Mouse (Mus musculus): ENCODE measurements around the gene Mfap2. TPM values are rescaled to one million over a fixed set of nuclear protein-coding genes. Genes with fewer than 3 reads are reported as not detected.

Gene Mfap2
- 633 and 721 TPM in 2 replicates for polyA plus RNA-seq (2014; fragmentation: Nextera tagmentation; extraction: Ambion mirVana)

DNA sequence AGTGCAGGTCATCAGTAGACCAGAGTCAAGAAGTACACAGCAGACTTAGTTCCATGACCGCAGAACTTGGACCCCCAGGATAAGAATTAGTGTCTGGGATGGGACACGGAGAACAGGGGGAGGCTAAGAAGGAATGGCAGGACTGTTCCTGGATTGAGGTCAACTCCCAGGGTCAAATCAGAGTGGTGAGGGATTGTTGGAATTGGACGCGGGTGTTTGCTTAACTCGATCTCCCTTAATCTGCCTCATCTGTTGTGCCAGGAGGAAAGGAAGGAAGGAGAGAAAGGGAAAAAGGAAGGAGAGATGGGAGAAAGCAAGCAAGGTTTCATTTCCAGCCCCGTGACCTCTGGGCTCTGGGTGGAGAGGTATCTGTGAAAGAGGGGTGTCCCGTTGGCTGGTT is at the start of gene Mfap2:
TSS of gene Mfap2 (plus strand) at position 301 of the 400 bp plus-strand sequence.
- Histone ChIP-seq H3K4me2 (replicated peaks; ENCODE audit: low read depth, low read length) (peak within 1 kb of the TSS; percentile 86), H3K27me3 (ENCODE audit: control insufficient read depth, insufficient read depth, low read length) (no peaks in the 10 kb centered on the region), H3K4me3 (ENCODE audit: low read depth, low read length) (peak within 1 kb of the TSS; percentile 74), H3K27ac (ENCODE audit: low read length) (peak within 1 kb of the TSS; percentile 90), H3K9ac (replicated peaks; ENCODE audit: low read depth, low read length) (peak within 1 kb of the TSS; percentile 83), H3K4me1 (ENCODE audit: control insufficient read depth, insufficient read depth, low read length) (peaks cover 13% of the 10 kb centered on the region), H3K36me3 (ENCODE audit: control insufficient read depth, insufficient read depth, low read length) (peaks cover 40% of the 10 kb centered on the region), H3K9me3 (ENCODE audit: control insufficient read depth, low read depth, low read length) (no peaks in the 10 kb centered on the region)
- WGBS, result 12% methylated on average over 7 of the region's 7 CpGs
- ATAC-seq (ENCODE audit: insufficient number of reproducible peaks, insufficient read depth, low FRiP score, low read depth), result no peak

DNA sequence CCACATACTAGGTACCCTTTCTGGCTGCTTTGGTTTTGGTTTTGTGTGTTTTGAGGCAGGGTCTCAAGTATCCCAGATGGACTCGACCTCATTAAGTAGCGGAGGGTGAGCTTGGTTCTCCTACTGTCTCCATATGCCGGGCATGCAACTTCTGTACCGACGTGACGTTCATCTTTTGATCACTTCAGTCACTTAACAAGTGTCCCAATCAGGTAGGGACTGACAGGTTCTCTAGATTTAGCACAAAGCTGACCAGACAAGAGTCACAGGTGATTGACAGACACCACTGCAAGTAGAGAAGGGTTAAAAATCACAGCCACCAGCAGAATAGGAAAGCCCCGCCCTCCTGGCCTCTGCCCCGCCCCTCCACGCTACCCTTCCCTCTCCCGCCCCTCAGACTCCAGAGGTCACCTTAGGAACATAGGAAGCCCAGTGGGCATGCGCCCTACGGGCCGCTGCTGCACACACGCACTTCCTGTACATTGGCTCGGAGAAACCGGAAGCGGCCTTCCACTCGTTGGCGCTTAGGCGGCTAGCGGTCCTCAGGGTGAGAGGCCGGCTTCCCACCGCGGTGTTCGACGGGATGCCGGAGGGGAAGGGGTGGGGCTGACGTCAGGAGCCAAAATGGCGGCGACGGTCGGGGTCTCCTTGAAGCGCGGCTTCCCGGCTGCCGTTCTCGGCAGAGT is 49.3 kb upstream of the Mfap2 start, which contains the start of gene Sdhb:
TSS of gene Sdhb (plus strand) at position 423 of the 686 bp plus-strand sequence.
- Histone ChIP-seq H3K9ac (replicated peaks; ENCODE audit: low read depth, low read length) (peak within 1 kb of the TSS; percentile 74), H3K27me3 (ENCODE audit: control insufficient read depth, insufficient read depth, low read length) (no peaks in the 10 kb centered on the region), H3K36me3 (ENCODE audit: control insufficient read depth, insufficient read depth, low read length) (no peaks in the 10 kb centered on the region), H3K9me3 (ENCODE audit: control insufficient read depth, low read depth, low read length) (no peaks in the 10 kb centered on the region), H3K27ac (ENCODE audit: low read length) (peak within 1 kb of the TSS; percentile 59; the same call in 1 of the 2 replicates), H3K4me3 (ENCODE audit: low read depth, low read length) (peak within 1 kb of the TSS; percentile 81), H3K4me2 (replicated peaks; ENCODE audit: low read depth, low read length) (peak within 1 kb of the TSS; percentile 69), H3K4me1 (ENCODE audit: control insufficient read depth, insufficient read depth, low read length) (peaks cover 15% of the 10 kb centered on the region)
- ATAC-seq (ENCODE audit: insufficient number of reproducible peaks, insufficient read depth, low FRiP score, low read depth), result peak; percentile 95
- WGBS, result 2% methylated on average over 37 of the region's 37 CpGs

DNA sequence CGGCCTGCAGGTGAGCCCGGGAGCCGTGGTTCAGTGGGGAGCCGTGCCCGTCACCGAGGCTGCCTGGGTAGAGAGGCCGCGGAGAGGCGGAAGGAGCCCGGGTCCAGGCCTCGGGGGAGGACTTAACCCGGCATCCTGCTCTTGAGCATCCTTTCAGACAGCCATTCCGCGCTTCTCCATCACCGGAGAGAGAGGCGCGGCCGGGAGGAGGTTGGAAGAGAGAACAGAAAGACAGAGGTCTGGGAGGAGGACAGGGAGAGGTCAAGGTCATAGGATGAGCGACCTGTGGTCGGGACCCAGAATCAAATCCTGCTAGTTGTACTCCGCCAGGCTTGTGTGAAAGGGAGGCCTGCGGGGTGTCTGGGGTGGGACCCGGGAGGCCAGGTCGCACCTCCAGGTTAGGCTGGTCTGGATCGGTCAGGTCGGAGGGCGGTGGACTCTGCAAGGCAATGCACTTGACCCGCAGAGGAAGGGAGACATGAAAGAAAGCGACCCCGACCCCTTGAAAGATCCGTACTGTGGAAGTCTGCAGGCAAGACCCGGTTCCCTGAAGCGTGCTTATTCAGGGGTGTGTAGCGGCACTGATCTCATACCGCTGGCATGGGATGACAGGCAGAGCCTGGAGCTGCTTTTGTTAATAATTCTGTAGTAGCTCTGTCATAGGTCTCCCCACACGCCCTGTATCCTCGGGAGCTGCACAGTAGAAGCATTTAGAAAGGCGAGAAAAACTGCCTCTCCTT is 48.6 kb upstream of the Mfap2 start:
- ATAC-seq (ENCODE audit: insufficient number of reproducible peaks, insufficient read depth, low FRiP score, low read depth), result peak; percentile 19; the same call in 1 of the 2 replicates
- Histone ChIP-seq H3K9ac (replicated peaks; ENCODE audit: low read depth, low read length) (peak overlapping the region; percentile 74), H3K27ac (ENCODE audit: low read length) (peak overlapping the region; percentile 59; the same call in 1 of the 2 replicates), H3K4me1 (ENCODE audit: control insufficient read depth, insufficient read depth, low read length) (peaks cover 15% of the 10 kb centered on the region), H3K4me2 (replicated peaks; ENCODE audit: low read depth, low read length) (peak overlapping the region; percentile 69), H3K36me3 (ENCODE audit: control insufficient read depth, insufficient read depth, low read length) (0 out of 2 replicates have a peak, but pooled peaks cover under 1% of the 10 kb centered on the region), H3K9me3 (ENCODE audit: control insufficient read depth, low read depth, low read length) (no peaks in the 10 kb centered on the region), H3K4me3 (ENCODE audit: low read depth, low read length) (peak overlapping the region; percentile 81), H3K27me3 (ENCODE audit: control insufficient read depth, insufficient read depth, low read length) (no peaks in the 10 kb centered on the region)
- WGBS, result under 1% methylated on average over 38 of the region's 38 CpGs

DNA sequence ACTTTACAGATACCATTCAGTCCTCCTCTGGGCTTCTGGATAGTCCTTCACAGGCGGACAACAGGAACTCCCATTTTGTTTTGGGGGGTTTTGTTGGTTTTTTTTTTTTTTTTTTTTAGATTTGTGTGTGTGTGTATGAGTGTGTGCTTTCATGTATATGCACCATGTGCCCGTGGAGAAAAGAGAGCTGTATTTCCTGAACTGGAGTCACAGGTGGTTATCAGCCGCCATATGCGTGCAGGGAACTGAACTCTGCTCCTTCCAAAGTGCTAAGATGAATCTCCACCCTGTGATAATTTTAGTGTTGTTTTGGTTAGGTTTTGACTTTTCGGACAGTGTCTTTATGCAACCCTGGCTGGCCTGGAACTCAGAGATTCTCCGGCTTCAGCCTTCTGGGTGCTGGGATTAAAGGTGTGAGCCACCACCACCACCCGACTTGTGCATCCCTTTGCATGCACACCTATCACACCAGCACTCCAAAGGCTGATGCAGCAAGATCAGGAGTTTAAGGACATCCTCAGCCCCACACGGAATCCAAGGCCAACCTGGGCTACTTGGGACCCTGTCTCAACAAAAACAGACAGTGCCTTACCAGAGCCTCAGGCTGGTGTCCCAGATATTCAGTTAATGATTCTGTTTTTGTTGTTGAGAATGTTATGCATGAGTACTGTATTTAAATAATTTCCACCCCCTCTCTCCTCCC is 47.9 kb upstream of the Mfap2 start:
- H3K4me1 ChIP-seq (ENCODE audit: control insufficient read depth, insufficient read depth, low read length), result peaks cover 15% of the 10 kb centered on the region
- 64% methylated on average over 8 of the region's 8 CpGs for WGBS
- H3K27ac ChIP-seq (ENCODE audit: low read length), result no peak overlapping the region

DNA sequence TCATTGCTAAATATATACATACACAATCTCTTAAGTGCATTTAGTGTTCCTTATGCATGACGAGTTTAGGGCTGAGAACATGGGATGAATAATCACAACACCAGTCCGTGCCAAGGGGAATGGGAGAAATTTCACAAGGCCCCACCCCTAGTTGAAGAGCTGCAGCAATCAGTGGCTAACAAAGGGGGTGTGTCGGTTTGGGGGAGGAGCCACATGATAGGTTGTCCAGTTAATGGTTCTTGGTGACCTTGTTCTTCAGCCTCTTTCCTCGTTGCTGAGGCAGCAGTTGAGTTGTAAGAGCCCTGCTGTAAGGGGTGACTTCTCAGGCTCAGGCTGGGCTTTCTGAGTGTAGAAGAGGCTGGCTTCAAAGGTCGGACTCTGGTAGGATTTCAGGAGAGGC is 47.3 kb upstream of the Mfap2 start:
- Histone ChIP-seq H3K4me3 (ENCODE audit: low read depth, low read length) (no peak overlapping the region), H3K9ac (replicated peaks; ENCODE audit: low read depth, low read length) (no peak overlapping the region), H3K27me3 (ENCODE audit: control insufficient read depth, insufficient read depth, low read length) (no peaks in the 10 kb centered on the region), H3K4me2 (replicated peaks; ENCODE audit: low read depth, low read length) (no peak overlapping the region; the same call in 1 of the 2 replicates), H3K27ac (ENCODE audit: low read length) (no peak overlapping the region), H3K4me1 (ENCODE audit: control insufficient read depth, insufficient read depth, low read length) (peaks cover 15% of the 10 kb centered on the region), H3K9me3 (ENCODE audit: control insufficient read depth, low read depth, low read length) (no peaks in the 10 kb centered on the region), H3K36me3 (ENCODE audit: control insufficient read depth, insufficient read depth, low read length) (peaks cover 5% of the 10 kb centered on the region; the same call in 1 of the 2 replicates)
- no peak for ATAC-seq (ENCODE audit: insufficient number of reproducible peaks, insufficient read depth, low FRiP score, low read depth)
- WGBS, result 24% methylated on average over 5 of the region's 5 CpGs

More for the DNA sequence above, 47.9 kb upstream of the Mfap2 start:
- Histone ChIP-seq H3K4me3 (ENCODE audit: low read depth, low read length) (peak overlapping the region; percentile 81), H3K36me3 (ENCODE audit: control insufficient read depth, insufficient read depth, low read length) (0 out of 2 replicates have a peak, but pooled peaks cover 3% of the 10 kb centered on the region), H3K27me3 (ENCODE audit: control insufficient read depth, insufficient read depth, low read length) (no peaks in the 10 kb centered on the region), H3K9ac (replicated peaks; ENCODE audit: low read depth, low read length) (peak overlapping the region; percentile 74), H3K9me3 (ENCODE audit: control insufficient read depth, low read depth, low read length) (no peaks in the 10 kb centered on the region), H3K4me2 (replicated peaks; ENCODE audit: low read depth, low read length) (peak overlapping the region; percentile 69)
- ATAC-seq (ENCODE audit: insufficient number of reproducible peaks, insufficient read depth, low FRiP score, low read depth), result no peak

DNA sequence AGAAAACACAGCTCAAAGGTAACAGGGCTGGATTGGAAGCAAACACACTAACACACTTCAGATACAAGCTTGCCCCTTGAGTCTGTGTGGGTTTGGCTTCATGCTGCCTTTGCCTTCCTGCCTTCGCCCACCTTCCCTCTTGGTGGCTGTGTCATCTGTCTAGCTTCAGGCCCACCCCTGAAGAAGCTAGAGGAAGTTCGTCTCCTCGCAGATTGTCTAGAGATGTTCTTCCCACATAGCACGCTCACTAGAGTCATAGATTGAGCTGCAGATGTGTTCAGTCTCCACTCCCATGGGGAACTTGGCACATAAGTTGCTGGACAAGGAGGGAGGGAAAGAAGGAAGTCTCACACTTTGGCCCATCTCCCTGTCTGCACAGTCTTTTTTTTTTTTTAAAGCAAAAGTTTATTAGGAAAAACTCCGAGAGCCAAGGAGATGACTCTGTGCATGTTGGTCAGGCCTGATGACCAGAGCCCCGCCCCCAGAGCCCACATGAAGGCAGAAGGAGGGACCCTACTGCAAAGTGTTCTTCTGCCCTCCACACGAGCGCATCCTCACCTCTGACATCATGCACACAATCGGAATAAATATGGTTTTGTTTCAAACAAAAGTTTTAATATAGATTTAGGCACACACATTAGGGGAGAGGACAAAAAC is 46.1 kb upstream of the Mfap2 start:
- Histone ChIP-seq H3K9me3 (ENCODE audit: control insufficient read depth, low read depth, low read length) (no peaks in the 10 kb centered on the region), H3K4me2 (replicated peaks; ENCODE audit: low read depth, low read length) (no peak overlapping the region), H3K27me3 (ENCODE audit: control insufficient read depth, insufficient read depth, low read length) (no peaks in the 10 kb centered on the region), H3K9ac (replicated peaks; ENCODE audit: low read depth, low read length) (no peak overlapping the region), H3K4me3 (ENCODE audit: low read depth, low read length) (no peak overlapping the region), H3K27ac (ENCODE audit: low read length) (no peak overlapping the region), H3K4me1 (ENCODE audit: control insufficient read depth, insufficient read depth, low read length) (peaks cover 15% of the 10 kb centered on the region), H3K36me3 (ENCODE audit: control insufficient read depth, insufficient read depth, low read length) (peaks cover 5% of the 10 kb centered on the region; the same call in 1 of the 2 replicates)
- ATAC-seq (ENCODE audit: insufficient number of reproducible peaks, insufficient read depth, low FRiP score, low read depth), result no peak
- 74% methylated on average over 9 of the region's 9 CpGs for WGBS

DNA sequence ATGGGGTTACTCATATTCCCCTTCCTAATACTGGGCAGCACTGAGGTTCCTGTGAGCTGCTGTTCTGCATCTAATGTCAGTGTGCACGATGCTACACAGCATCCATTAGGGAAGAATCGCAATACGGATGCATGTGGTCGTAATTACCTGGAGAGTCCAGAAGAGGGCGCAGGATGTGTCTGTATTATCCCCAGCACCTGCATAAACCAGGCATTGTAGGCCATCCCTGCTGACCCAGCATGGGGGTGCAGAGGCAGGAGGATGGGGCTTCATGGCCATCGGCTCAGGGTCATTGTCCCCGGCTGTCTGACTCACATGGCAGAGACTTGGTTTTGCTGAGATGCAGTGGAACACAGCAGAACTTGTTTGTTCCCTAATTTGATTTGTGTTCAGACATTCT is 45.6 kb upstream of the Mfap2 start:
- Histone ChIP-seq H3K9me3 (ENCODE audit: control insufficient read depth, low read depth, low read length) (no peaks in the 10 kb centered on the region), H3K4me1 (ENCODE audit: control insufficient read depth, insufficient read depth, low read length) (peaks cover 15% of the 10 kb centered on the region), H3K27me3 (ENCODE audit: control insufficient read depth, insufficient read depth, low read length) (no peaks in the 10 kb centered on the region), H3K36me3 (ENCODE audit: control insufficient read depth, insufficient read depth, low read length) (peaks cover 5% of the 10 kb centered on the region; the same call in 1 of the 2 replicates), H3K4me2 (replicated peaks; ENCODE audit: low read depth, low read length) (no peak overlapping the region), H3K27ac (ENCODE audit: low read length) (no peak overlapping the region), H3K9ac (replicated peaks; ENCODE audit: low read depth, low read length) (no peak overlapping the region), H3K4me3 (ENCODE audit: low read depth, low read length) (no peak overlapping the region)
- WGBS, result 20% methylated on average over 7 of the region's 7 CpGs
- ATAC-seq (ENCODE audit: insufficient number of reproducible peaks, insufficient read depth, low FRiP score, low read depth), result no peak
